Mouse (Mus musculus) midbrain, embryonic 16.5 days (tissue): Measurements from ENCODE around the gene Gm21987. TPM values are rescaled to one million over a fixed set of nuclear protein-coding genes. Genes with fewer than 3 reads are reported as not detected.
"Not testable (repeated sequence)": the region's sequence is repeated elsewhere in the genome, so short reads cannot be mapped to it uniquely, and the experiment has no call there.

Experiments used
- ATAC-seq: fragments of 200-750 bp; cut with Nextera tagmentation; 2 replicates; pipeline ENCODE4 v1.8.0; 2017; ENCODE audit warnings: moderate TSS enrichment
- H3K27ac ChIP-seq: fragments of 300-500 bp; sonication (generic); 2 replicates; pipeline ENCODE4 v1.5.1; 2014; ENCODE audit warnings: mild to moderate bottlenecking, low read length, mixed read lengths
- H3K27me3 ChIP-seq: fragments of 300-500 bp; sonication (generic); 2 replicates; pipeline ENCODE4 v1.6.1; 2014; ENCODE audit warnings: low read depth, low read length, mixed read lengths; ENCODE audit not compliant: control insufficient read depth, insufficient read depth
- H3K36me3 ChIP-seq: fragments of 300-500 bp; sonication (generic); 2 replicates; pipeline ENCODE4 v1.6.1; 2014; ENCODE audit warnings: mild to moderate bottlenecking, low read length, moderate library complexity, mixed read lengths; ENCODE audit not compliant: control insufficient read depth, insufficient read depth
- H3K4me1 ChIP-seq: fragments of 300-500 bp; sonication (generic); 2 replicates; pipeline ENCODE4 v1.6.1; 2014; ENCODE audit warnings: mild to moderate bottlenecking, low read length, mixed read lengths; ENCODE audit not compliant: control insufficient read depth, insufficient read depth
- H3K4me2 ChIP-seq: fragments of 300-500 bp; sonication (generic); 2 replicates; pipeline ENCODE4 v1.6.1; 2014; ENCODE audit warnings: mild to moderate bottlenecking, low read length, mixed read lengths
- H3K4me3 ChIP-seq: fragments of 300-500 bp; sonication (generic); 2 replicates; pipeline ENCODE4 v1.5.1; 2014; ENCODE audit warnings: low read depth, mild to moderate bottlenecking, low read length, moderate library complexity, mixed read lengths
- H3K9ac ChIP-seq: fragments of 300-500 bp; sonication (generic); 2 replicates; pipeline ENCODE4 v1.6.1; 2014; ENCODE audit warnings: low read depth, low read length, mixed read lengths
- H3K9me3 ChIP-seq: fragments of 300-500 bp; sonication (generic); replicated peaks from 2 replicates; pipeline ENCODE4 v1.6.1; 2014; ENCODE audit warnings: mild to moderate bottlenecking, low read length, mixed read lengths; ENCODE audit not compliant: control insufficient read depth, poor library complexity, severe bottlenecking
- whole genome bisulfite sequencing: fragments of 180-500 bp; shearing (Covaris S2); extraction: QIAGEN DNeasy Blood & Tissue Kit; methylation state at CpG from one replicate; pipeline ENCODE4 v1.1.7; 2014; 5-methylcytosine and 5-hydroxymethylcytosine counted together
- polyA plus RNA-seq: library from polyadenylated mRNA; unstranded; fragments of >200 nt; fragmentation: Nextera tagmentation; extraction: Ambion mirVana; gene quantifications from 2 replicates; pipeline ENCODE4 v1.2.1, GENCODE M21; 2015

Gene Gm21987
- polyA plus RNA-seq, 1 experiment from 2014 or later = not detected

- Histone ChIP-seq H3K9me3 (no peaks in the 10 kb centered on the region), H3K36me3 (no peaks in the 10 kb centered on the region), H3K4me3 (no peak overlapping the region), H3K4me1 (no peaks in the 10 kb centered on the region), H3K9ac (no peak overlapping the region), H3K27me3 (no peaks in the 10 kb centered on the region), H3K27ac (no peak overlapping the region), H3K4me2 (no peak overlapping the region)
- 78% methylated on average over 9 of the region's 9 CpGs for WGBS
- ATAC-seq = no peak
These were observed 28.3 kb upstream of the Gm21987 start for GRCm38 (mm10) chr16:38318492-38318891.

DNA sequence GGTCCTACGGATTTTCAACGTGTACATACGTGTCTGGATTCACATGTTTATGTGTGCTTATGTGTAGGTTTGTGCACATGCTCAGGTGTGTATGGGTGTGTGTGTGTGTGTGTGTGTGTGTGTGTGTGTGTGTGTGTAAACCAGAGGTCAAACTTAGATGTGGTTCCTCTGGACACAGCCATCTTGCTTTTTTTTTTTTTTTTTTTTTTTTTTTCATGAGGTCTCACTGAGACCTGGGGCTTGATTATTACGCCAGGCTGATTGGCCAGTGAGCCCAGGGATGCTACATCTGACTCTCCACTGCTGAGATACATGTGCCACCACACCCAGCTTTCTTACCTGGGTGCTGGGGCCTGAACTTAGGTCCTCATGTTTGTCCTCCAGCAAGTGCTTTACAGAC is 27.8 kb upstream of the Gm21987 start:
- no peaks in the 10 kb centered on the region for H3K27me3 ChIP-seq
- H3K4me2 ChIP-seq = no peak overlapping the region
- no peak overlapping the region for H3K27ac ChIP-seq
- no peak overlapping the region for H3K4me3 ChIP-seq
- no peak for ATAC-seq
- H3K9ac ChIP-seq = no peak overlapping the region
- H3K9me3 ChIP-seq = no peaks in the 10 kb centered on the region
- no peaks in the 10 kb centered on the region for H3K36me3 ChIP-seq
- 97% methylated on average over 4 of the region's 4 CpGs for WGBS
- H3K4me1 ChIP-seq = no peaks in the 10 kb centered on the region

DNA sequence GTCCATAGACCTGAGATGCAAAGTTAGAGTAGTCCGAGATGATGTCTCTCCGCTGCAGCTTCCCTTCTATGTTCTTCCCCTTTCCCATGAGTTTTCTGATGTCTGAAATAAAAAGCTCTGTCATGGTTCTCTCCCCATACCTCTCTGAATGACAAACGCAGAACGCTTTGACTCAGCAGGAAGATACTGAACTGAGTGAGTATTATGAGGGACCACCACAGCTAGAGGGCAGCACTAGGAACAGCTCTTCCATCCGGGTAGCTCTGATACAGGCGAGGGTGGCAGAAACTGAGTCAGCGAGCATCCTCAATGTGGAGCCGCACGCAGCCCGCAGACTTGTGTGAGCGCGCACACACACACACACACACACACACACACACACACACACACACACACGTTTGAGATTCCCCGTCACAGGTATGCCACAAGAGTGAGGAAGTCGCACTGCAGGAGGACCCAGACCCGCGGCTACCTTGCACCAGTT is 25.3 kb upstream of the Gm21987 start:
- ATAC-seq = peak; percentile 88
- Histone ChIP-seq H3K9me3 (no peaks in the 10 kb centered on the region), H3K4me1 (no peaks in the 10 kb centered on the region), H3K4me3 (peak overlapping the region; percentile 22), H3K36me3 (no peaks in the 10 kb centered on the region), H3K4me2 (peak overlapping the region; percentile 49), H3K27me3 (no peaks in the 10 kb centered on the region), H3K27ac (no peak overlapping the region), H3K9ac (0 out of 2 replicates have a peak overlapping the region, but pooled peaks have one; percentile 41)
- 27% methylated on average over 17 of the region's 17 CpGs for WGBS

DNA sequence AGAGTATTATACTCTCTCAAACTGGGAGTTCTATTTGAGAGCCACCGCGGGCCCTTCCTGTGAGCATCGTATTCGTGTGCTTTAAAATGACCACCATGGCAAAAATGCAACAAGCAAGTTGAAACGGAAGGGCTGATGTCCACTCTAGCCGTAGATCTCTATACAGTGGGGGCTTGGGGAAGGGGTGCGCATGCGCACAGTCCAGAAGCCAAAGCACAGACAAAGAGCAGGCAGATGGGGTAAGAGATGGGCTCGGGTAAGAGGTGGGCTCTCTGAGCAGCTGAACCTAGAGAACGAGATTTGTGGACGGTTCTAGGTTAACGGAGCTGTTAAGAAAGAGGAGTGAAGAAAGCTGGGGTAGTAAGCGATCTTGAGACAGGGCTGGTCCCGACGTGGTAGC is 22.5 kb upstream of the Gm21987 start:
- no peak overlapping the region for H3K4me2 ChIP-seq
- H3K27ac ChIP-seq = no peak overlapping the region
- H3K9ac ChIP-seq = no peak overlapping the region
- ATAC-seq = no peak
- no peak overlapping the region for H3K4me3 ChIP-seq
- no peaks in the 10 kb centered on the region for H3K9me3 ChIP-seq
- WGBS = 92% methylated on average over 15 of the region's 15 CpGs
- no peaks in the 10 kb centered on the region for H3K4me1 ChIP-seq
- H3K27me3 ChIP-seq = no peaks in the 10 kb centered on the region
- no peaks in the 10 kb centered on the region for H3K36me3 ChIP-seq

GRCm38 (mm10) chr16:38326778-38327397 is 20.0 kb upstream of the Gm21987 start:
- ATAC-seq = no peak
- Histone ChIP-seq H3K4me2 (no peak overlapping the region), H3K9me3 (no peaks in the 10 kb centered on the region), H3K4me3 (no peak overlapping the region), H3K4me1 (no peaks in the 10 kb centered on the region), H3K27me3 (no peaks in the 10 kb centered on the region), H3K27ac (no peak overlapping the region), H3K9ac (no peak overlapping the region), H3K36me3 (no peaks in the 10 kb centered on the region)
- WGBS = 77% methylated on average over 11 of the region's 11 CpGs

DNA sequence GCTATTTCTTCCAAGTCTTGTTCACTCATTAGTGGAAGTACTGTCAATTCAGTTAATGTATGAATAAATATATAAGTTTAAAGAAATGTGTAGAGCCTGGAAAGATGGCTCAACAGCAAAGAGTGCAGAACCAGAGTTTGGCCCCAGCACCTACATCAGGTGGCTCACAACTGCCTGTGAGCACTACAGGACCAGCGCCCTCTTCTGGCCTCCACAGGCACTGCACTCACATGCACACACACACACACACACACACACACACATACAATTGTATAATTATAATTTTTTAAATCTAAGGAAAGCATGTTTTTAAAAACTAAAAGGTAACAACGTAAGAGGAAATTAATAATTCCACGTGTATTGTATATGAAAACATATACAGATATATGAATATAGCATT is 17.5 kb upstream of the Gm21987 start:
- H3K36me3 ChIP-seq = no peaks in the 10 kb centered on the region
- 91% methylated on average over 3 of the region's 3 CpGs for WGBS
- no peak overlapping the region for H3K27ac ChIP-seq
- H3K27me3 ChIP-seq = no peaks in the 10 kb centered on the region
- H3K4me2 ChIP-seq = no peak overlapping the region
- no peak overlapping the region for H3K9ac ChIP-seq
- no peaks in the 10 kb centered on the region for H3K9me3 ChIP-seq
- H3K4me1 ChIP-seq = no peaks in the 10 kb centered on the region
- ATAC-seq = no peak
- H3K4me3 ChIP-seq = no peak overlapping the region

DNA sequence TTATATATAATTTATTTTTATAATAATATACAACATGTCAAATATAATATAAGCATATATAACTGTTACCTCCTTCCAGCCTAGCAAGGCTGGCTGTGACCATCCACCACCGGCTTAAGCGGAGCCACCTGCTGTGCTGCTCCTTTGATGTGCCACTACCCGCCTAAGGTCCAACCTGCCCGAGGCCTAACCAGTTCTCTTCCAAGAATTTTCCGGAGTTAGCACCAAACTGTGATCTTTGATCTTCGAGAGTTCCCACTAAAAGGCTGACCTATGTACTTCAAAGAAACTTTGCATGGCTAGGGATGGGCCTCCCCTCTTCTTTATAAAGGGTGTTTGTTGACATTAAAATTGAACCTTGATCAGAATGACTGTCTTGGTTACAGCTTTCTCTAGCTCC is 12.4 kb upstream of the Gm21987 start:
- no peak for ATAC-seq
- H3K9ac ChIP-seq = no peak overlapping the region
- 39% methylated on average over 6 of the region's 6 CpGs for WGBS
- H3K4me2 ChIP-seq = no peak overlapping the region
- H3K27me3 ChIP-seq = no peaks in the 10 kb centered on the region
- no peaks in the 10 kb centered on the region for H3K36me3 ChIP-seq
- no peak overlapping the region for H3K4me3 ChIP-seq
- no peak overlapping the region for H3K27ac ChIP-seq
- no peaks in the 10 kb centered on the region for H3K4me1 ChIP-seq
- no peaks in the 10 kb centered on the region for H3K9me3 ChIP-seq

- not testable (repeated sequence) for H3K9ac ChIP-seq, H3K4me1 ChIP-seq, H3K4me2 ChIP-seq, H3K36me3 ChIP-seq, ATAC-seq, H3K9me3 ChIP-seq, H3K27me3 ChIP-seq, H3K4me3 ChIP-seq, H3K27ac ChIP-seq
- WGBS = 92% methylated on average over 4 of the region's 4 CpGs
These were observed 8.8 kb upstream of the Gm21987 start for GRCm38 (mm10) chr16:38338077-38338476.

DNA sequence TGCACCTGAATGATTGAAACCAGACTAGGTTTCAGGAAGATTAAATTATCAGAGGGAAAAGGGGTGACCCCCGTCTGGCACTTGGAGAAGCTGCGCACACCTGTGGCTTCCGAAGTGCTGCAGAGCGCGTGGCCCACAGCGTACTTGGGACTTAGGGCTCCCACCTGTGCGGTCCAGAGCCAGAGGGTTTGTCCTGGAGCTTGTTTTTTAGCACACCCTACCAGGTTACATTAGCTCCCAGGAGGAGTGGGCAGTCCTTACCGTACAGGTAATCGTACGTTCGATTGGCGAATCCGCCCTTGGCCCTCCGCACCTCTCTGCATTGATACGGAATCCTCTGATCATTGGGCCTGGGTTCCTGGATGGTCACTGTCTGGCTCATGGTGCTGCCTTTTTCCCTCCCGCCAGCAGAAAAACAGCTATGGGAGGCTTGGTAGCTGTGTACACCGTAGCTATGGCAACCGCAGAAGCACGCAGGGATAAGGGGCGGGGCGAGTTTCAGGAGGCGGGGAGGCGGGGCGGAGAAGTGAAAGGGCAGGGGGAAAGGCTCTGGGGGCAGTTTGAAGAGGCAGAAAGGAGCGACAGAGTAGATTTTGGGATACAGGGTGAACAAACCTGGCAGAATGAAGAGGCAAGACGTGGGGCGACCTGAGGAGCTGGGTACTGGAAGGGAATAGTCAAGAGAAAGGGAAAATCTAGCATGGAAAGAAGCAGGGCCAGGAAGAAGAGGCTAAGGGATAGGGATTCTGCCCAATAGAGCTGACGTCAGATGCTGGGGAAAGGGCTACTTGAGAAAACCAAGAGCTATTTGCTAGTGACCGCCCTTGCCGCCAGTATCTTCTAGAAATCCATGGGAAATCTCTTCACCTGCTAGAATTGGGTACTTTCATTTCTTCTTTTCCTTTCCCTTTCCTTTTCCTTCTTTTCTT is 5.2 kb upstream of the Gm21987 start, which contains the start of gene Maats1:
Maats1 (minus strand) TSS at position 748 of the 929 bp plus-strand sequence.
- H3K4me3 ChIP-seq = peak within 1 kb of the TSS; percentile 39
- H3K9me3 ChIP-seq = no peaks in the 10 kb centered on the region
- no peaks in the 10 kb centered on the region for H3K27me3 ChIP-seq
- peak within 1 kb of the TSS; percentile 5; the same call in 1 of the 2 replicates for H3K27ac ChIP-seq
- peak; percentile 91 for ATAC-seq
- no peaks in the 10 kb centered on the region for H3K36me3 ChIP-seq
- peak within 1 kb of the TSS; percentile 53 for H3K4me2 ChIP-seq
- peaks cover 2% of the 10 kb centered on the region; the same call in 1 of the 2 replicates for H3K4me1 ChIP-seq
- WGBS = 8% methylated on average over 30 of the region's 30 CpGs
- H3K9ac ChIP-seq = peak within 1 kb of the TSS; percentile 42
